Mouse (Mus musculus) ES-E14 (cell line): ENCODE results near the gene Fignl1. TPM values are rescaled to one million over a fixed set of nuclear protein-coding genes. Genes with fewer than 3 reads are reported as not detected.

Experiments used
- DNase-seq: peaks from one replicate; pipeline ENCODE4 v3.0.0-alpha.2; 2013; ENCODE audit warnings: low read depth, low spot score
- H3K27ac ChIP-seq: 2 replicates; pipeline ENCODE4 v1.5.1; 2012; ENCODE audit warnings: low read depth, mild to moderate bottlenecking, low read length, moderate library complexity, mixed read lengths; ENCODE audit not compliant: poor library complexity, insufficient read depth, severe bottlenecking
- H3K36me3 ChIP-seq: 2 replicates; pipeline ENCODE4 v1.6.1; 2012; ENCODE audit warnings: mild to moderate bottlenecking, low read length, moderate library complexity, mixed read lengths; ENCODE audit not compliant: control insufficient read depth, poor library complexity, insufficient read depth, severe bottlenecking
- H3K4me1 ChIP-seq, 2 experiments: fragments of 150-350 bp in 1 of 2; sonication (generic) in 1 of 2; 2 replicates each; pipeline ENCODE4 v1.6.1; 2012; ENCODE audit warnings: low read length in 2 of 2, mild to moderate bottlenecking in 1 of 2, mixed read lengths in 1 of 2; ENCODE audit not compliant: control insufficient read depth in 2 of 2, insufficient read depth in 2 of 2, poor library complexity in 1 of 2
- H3K4me3 ChIP-seq, 2 experiments: fragments of 150-350 bp in 1 of 2; sonication (generic) in 1 of 2; 2 replicates each; pipeline ENCODE4 v1.5.1; 2012; ENCODE audit warnings: low read length in 2 of 2, low read depth in 1 of 2, mild to moderate bottlenecking in 1 of 2, mixed read lengths in 1 of 2; ENCODE audit not compliant: insufficient read depth in 1 of 2, poor library complexity in 1 of 2, severe bottlenecking in 1 of 2
- H3K9ac ChIP-seq: 2 replicates; pipeline ENCODE4 v1.6.1; 2012; ENCODE audit warnings: low read depth, mild to moderate bottlenecking, low read length, mixed read lengths; ENCODE audit not compliant: poor library complexity, insufficient read depth, severe bottlenecking
- H3K9me3 ChIP-seq: fragments of 150-350 bp; sonication (generic); 2 replicates; pipeline ENCODE4 v1.6.1; 2012; ENCODE audit warnings: low read depth, mild to moderate bottlenecking, low read length; ENCODE audit not compliant: control insufficient read depth, insufficient read depth
- CHD2 ChIP-seq: IDR thresholded peaks from 2 replicates; pipeline ENCODE4 v1.6.1; 2014; ENCODE audit warnings: mild to moderate bottlenecking, low read depth, low read length, inconsistent platforms
- HCFC1 ChIP-seq: IDR thresholded peaks from 2 replicates; pipeline ENCODE4 v1.6.1; 2012; ENCODE audit warnings: low read length, inconsistent platforms, borderline replicate concordance; ENCODE audit not compliant: insufficient read depth
- MAFK ChIP-seq: IDR thresholded peaks from 2 replicates; pipeline ENCODE4 v1.6.1; 2014; ENCODE audit warnings: mild to moderate bottlenecking, low read depth, low read length, inconsistent platforms; ENCODE audit not compliant: insufficient read depth
- ZC3H11A ChIP-seq: IDR thresholded peaks from 2 replicates; pipeline ENCODE4 v1.6.1; 2012; ENCODE audit warnings: low read depth, mild to moderate bottlenecking, inconsistent platforms, low read length, borderline replicate concordance
- ZNF384 ChIP-seq: IDR thresholded peaks from 2 replicates; pipeline ENCODE4 v1.6.1; 2012; ENCODE audit warnings: low read depth, low read length, inconsistent platforms
- in situ Hi-C, 2 experiments: fragments of 600-800 bp; cut with MboI; formaldehyde crosslinking; loops; one replicate each; pipeline ENCODE4 v1.15.1; 2025; ENCODE audit warnings: low sequenced_read_pairs in 2 of 2, inconsistent platforms in 1 of 2; ENCODE audit not compliant: unreplicated experiment in 2 of 2
- total RNA-seq: library from RNA; depleted of rRNA; stranded (reverse); fragments of 300-350 nt; gene quantifications from 2 replicates; pipeline ENCODE4 v1.2.3, GENCODE M21; 2012

Fignl1 gene
- total RNA-seq, 1 experiment = 49.6 TPM

GRCm38 (mm10) chr11:11823980-11824911, 15.5 kb upstream of the Fignl1 start:
- in situ Hi-C loops = no loop called here
- Histone ChIP-seq H3K9me3 (peaks cover 10% of the 10 kb centered on the region; the same call in 1 of the 2 replicates), H3K36me3 (no peaks in the 10 kb centered on the region; the same call in 1 of the 2 replicates), H3K4me1 (peaks cover 12% of the 10 kb centered on the region in 2 experiments), H3K9ac (no peak overlapping the region), H3K4me3 (no peak overlapping the region), H3K27ac (no peak overlapping the region)
- TF ChIP-seq CHD2 (no peak), HCFC1 (no peak), ZC3H11A (no peak), MAFK (no peak), ZNF384 (no peak)
- no peak for DNase-seq

DNA sequence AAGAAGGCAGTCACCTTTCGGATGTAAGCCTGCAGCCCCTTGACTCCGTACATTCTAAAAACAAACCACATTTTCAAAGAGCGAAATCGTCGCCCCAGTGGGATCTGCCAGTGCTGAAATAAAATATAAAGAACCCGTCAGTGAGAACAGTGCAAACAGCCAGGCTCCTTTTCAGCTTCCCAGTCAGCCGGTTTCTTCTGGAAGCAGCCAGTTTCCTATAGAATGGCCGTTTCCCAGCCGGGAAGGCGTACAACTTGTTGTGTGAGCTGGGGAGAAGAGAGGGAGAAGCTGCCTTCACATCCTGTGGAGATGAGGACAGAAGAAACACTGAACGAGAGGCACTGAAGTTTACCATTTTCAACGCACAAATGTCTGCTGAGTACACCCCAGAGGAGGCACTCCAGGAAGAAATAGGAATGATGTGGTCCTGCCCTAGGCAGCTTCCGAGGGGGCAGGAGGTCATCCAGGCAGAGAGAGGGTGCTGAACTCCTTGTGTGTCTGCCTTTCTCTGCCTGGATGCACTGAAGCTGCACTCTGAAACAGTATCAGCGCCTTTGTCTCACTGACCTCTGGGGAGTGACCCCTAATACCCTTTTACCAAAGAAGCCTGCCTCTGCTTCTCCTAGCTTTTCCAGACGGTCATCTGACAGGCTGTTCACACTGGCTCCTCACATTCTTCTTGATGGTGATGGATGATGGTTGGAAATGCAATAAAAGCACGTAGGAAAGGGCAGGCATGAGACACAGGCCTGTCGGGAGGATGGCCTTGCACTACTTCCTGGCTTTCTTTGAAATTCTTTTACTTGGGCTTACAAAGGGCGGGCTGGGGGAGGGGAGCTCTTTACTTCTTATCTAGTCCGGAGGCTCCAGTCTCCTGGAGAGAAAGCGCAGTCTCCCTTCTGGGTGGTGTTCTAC, 13.7 kb upstream of the Fignl1 start:
- Histone ChIP-seq H3K4me1 (peaks cover 9 to 12% of the 10 kb centered on the region in 2 experiments), H3K4me3 (peak overlapping the region; percentile 19 to 47)
- DNase-seq = peak; percentile 85

DNA sequence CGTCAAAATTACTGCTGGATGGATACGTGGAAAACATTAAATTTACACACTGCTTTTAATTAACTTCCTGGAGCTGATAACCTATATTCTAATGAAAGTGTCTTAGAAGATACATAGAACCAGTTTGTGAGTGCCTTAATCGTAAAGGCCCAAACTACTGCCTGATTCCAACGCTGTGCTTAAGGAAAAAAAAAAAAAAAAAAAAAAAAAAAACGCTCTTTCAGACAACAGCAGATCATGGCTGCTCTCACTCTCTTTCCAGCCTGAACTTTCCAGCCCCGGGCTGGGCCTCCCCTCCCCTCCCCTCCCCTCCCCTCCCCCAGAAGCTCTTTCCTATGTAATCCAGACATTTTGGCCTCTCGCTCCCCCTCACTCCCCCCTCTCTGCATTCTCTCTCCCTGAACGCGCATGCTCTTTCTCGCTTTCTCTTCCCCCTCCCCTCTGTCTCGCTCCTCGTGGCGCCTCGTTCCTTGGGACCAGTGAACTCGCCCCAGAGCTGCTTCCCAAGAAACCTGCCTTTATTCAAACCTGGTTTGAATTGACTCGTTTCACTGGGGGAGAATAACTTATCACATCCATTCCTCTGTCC, 12.7 kb upstream of the Fignl1 start:
- Histone ChIP-seq H3K27ac (peak overlapping the region; percentile 97), H3K4me1 (peaks cover 9 to 12% of the 10 kb centered on the region in 2 experiments), H3K9ac (peak overlapping the region; percentile 71; the same call in 1 of the 2 replicates), H3K9me3 (peaks cover 5% of the 10 kb centered on the region; the same call in 1 of the 2 replicates), H3K4me3 (peak overlapping the region; percentile 19 to 47), H3K36me3 (no peaks in the 10 kb centered on the region)
- in situ Hi-C loops = no loop called here
- DNase-seq = peak; percentile 94
- TF ChIP-seq ZC3H11A (no peak), ZNF384 (peak; percentile 97), CHD2 (no peak; the same call in 1 of the 2 replicates), HCFC1 (no peak)

More for the DNA sequence above, 13.7 kb upstream of the Fignl1 start:
- TF ChIP-seq MAFK (no peak), HCFC1 (no peak), CHD2 (no peak), ZC3H11A (no peak), ZNF384 (no peak)
- H3K9me3 ChIP-seq = peaks cover 10% of the 10 kb centered on the region; the same call in 1 of the 2 replicates
- H3K36me3 ChIP-seq = no peaks in the 10 kb centered on the region
- peak overlapping the region; percentile 97 for H3K27ac ChIP-seq
- peak overlapping the region; percentile 71 for H3K9ac ChIP-seq
- in situ Hi-C loops = no loop called here

DNA sequence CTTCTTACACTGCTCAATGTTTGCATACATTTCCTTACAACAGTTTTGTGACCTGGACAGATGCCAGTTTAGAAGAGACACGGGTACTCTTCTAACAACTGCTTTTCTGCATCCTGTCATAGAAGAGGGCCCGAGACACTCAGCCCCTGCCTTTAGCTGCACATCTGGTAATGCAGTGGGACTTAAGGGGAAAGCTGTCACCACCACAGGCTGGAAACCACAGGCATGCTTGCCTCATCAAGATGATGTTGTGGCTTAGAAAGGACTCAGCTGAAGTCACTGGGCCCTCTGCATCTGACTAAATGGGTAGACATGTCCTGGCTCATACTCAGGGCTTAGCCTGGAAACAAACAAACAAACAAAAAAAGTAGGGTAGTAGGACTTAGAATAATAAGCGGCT, 12.0 kb upstream of the Fignl1 start:
- in situ Hi-C loops = no loop called here
- Histone ChIP-seq H3K4me3 (no peak overlapping the region), H3K36me3 (no peaks in the 10 kb centered on the region), H3K9ac (peak overlapping the region; percentile 18; the same call in 1 of the 2 replicates), H3K9me3 (no peaks in the 10 kb centered on the region), H3K27ac (peak overlapping the region; percentile 97; the same call in 1 of the 2 replicates), H3K4me1 (peaks cover 9 to 12% of the 10 kb centered on the region in 2 experiments)
- TF ChIP-seq MAFK (no peak), CHD2 (no peak), HCFC1 (no peak), ZNF384 (no peak), ZC3H11A (no peak)
- DNase-seq = no peak
